Mouse (Mus musculus): ENCODE measurements at regions not wholly inside any gene's neighbourhood (a gene's known extent, or its start where the extent isn't known, plus 50 kb on each side); places are given as distances from the start of the nearest gene placed in this dataset.

- TF ChIP-seq CTCF (IDR thresholded peaks at IDR 0.05; ENCODE audit: borderline replicate concordance, insufficient read depth, low read length): no peak
- TF ChIP-seq POLR2A (IDR thresholded peaks at IDR 0.05; ENCODE audit: low read depth, low read length): no peak
Measured at GRCm38 (mm10) chr3:49667543-49668338, 89.4 kb downstream of the Pcdh18 start.
